Mouse (Mus musculus): ENCODE data around the gene Gpld1.

- TF ChIP-seq EP300 (IDR thresholded peaks at IDR 0.05; ENCODE audit: low read depth) = no peak
- no peak for TF ChIP-seq CTCF (IDR thresholded peaks at IDR 0.05; ENCODE audit: low read depth)
These were observed 46.1 kb downstream of the Gpld1 start for GRCm38 (mm10) chr13:24989006-24989405.

All from liver, embryonic 14.5 days (tissue).